Mouse (Mus musculus): ENCODE data around the gene B4galnt2.
"Not testable (repeated sequence)": the region's sequence is repeated elsewhere in the genome, so short reads cannot be mapped to it uniquely, and the experiment has no call there.

B4galnt2 gene

DNA sequence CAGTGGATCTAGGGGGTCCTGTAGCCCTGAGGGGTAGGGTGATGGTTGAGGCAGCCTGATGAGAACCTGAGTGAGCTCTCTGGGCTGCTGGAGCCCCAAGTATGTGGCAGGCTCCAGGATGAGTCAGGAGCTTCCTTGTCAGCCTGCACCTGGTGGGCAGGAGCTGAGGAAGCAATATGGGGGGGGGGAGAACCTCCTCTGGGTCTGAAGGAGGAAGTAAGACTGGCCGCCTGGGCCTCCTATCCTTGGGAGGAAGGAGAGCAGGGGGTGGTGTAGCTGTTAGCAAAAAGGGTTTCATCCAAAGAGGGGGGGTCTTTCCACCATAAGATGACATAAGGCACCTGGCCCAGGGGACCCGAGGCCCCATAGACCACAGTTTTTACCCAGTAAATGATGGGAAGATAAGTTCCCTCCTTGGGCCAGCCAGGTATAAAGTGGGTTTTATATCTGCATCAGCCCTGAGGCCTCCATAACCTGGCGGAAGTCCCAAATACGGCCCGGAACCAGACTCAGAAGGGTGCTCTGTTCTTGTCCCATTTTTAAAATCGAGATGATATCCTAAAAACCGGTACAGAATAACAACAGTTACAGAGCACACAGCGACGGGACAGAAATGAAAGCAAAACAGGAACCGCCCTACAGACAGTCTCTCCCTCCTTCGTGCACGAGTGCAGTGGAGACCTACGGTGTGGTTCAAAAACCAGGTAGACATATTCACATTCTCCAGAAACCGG is 18.1 kb downstream of the B4galnt2 start:
- DNase-seq (ENCODE audit: low read depth, low spot score), result no peak

DNA sequence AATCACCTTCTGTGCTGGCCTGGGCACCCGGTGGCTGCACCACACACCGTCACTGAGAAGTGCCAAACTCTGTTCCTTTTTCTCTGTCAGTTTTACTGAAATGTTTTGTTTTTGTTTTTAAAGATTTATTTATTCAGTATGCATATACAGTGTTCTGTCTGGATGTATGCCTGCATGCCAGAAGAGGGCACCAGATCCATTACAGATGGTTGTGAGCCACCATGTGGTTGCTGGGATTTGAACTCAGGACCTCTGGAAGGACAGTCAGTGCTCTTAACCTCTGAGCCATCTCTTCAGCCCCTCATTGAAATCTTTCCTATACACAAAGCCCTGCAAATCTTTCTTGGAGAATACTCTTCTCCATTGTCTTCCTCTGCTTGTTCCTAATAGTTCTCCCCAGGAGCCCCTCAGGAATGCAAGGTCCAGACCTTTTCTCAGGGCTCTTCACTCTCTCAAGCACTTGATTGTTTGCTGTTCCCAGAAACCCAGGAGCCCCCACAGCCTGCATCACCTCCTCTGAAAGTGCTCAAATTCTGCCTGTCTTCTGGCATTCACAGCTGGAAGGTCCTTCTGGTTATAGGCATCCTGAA is 24.1 kb downstream of the B4galnt2 start:
- peak; percentile 85 for DNase-seq (ENCODE audit: low read depth, low spot score)

DNA sequence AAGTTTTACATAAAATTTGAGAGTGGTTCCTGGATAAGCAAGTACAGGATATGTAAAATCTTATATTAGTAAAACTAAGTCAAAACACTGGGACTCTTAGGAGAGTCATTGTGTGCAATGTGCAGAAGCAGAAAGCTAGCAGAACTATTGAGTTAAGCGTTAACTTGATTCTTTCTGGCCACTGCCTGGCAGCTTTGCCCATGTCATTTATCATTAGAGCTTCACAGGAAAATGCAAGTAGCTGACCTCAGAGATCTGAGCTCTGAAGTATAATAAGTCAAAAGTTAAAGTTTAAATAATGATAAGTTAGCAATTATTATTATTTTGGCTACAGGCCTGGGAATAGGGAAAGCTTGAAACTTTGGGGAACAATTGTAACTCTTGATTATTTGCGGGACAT is 34.8 kb downstream of the B4galnt2 start:
- DNase-seq (ENCODE audit: low read depth, low spot score), result not testable (repeated sequence)

DNA sequence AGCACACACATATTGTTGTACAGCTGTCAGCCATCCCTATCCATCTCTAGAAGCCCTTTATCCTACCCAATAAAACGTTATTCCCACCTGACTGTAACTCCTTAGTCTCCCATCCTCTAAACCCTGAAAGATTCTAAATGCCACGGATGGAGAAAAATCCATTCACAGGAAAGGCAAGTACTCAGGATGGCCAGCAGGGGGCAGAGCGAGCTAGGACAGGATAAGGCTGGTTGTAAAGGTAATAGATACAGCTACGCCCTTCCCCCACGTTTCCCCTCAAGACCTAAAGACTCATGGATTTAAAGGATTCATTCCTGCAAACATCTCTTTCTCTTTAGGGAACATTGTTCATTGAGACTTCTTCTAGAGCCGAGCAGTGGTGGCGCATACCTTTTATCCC is 38.4 kb downstream of the B4galnt2 start:
- peak; percentile 91 for DNase-seq (ENCODE audit: low read depth, low spot score)

DNA sequence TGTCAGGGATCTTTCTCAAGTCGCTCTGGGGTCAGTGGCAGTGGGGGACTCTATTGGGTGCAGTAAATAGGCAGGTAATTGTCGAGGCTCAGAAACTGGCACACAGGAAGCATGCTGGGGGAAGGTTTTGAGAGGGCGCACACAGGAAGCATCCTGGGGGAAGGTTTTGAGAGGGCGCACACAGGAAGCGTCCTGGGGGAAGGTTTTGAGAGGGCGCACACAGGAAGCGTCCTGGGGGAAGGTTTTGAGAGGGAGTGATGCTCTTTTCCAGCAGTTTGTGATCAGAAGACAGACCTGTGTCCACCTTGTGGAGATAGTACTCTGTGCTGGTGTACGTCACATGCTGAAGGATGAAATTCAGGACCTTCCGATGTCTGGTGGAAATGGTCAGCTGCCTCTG is 38.9 kb downstream of the B4galnt2 start:
- peak; percentile 85 for DNase-seq (ENCODE audit: low read depth, low spot score)

DNA sequence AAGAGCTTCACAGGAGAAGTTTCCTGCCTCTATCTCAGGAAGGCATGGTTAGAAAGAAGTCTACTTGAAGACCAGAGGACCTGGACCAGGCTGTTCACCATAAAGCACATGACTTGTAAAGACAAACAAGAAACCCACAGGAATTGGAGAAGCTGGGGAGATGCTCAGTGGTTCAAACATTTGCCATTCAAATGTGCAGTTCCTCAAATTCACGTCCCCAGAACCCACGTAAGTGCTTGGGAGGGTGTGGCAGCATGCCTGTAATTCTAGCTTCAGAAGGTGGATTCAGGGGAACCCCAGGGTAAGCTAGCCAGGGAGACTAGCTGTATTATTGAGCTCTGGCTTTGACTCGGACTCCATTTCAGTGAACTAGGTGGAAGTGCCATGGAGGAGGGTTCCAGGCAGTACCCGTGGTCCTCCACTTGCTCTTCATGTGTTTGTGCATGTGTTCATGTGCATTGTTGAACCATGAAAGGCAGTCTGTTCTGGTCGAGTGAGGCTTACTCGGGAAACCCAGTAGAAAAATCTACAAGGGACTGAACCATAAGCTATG is 44.7 kb downstream of the B4galnt2 start:
- no peak for DNase-seq (ENCODE audit: low read depth, low spot score)

DNA sequence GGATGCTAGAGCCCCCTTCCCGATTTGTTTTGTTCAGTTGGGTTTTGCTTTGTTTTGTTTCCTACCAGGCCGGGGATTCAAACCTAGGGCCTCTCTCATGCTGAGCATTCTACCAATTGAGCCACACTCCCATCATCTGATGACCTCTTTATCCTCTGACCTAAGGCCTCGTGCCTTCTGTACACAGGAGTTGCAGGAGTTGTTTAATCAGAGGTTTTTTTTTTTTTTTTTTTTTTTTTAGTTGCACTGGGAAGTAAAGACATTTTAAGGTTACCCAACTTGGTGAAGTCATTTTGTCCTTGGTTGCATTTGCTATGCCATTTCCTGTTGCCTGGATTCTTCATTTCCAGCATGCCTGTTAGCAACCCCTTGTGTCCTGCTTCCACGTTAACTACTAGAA is 45.2 kb downstream of the B4galnt2 start:
- no peak for DNase-seq (ENCODE audit: low read depth, low spot score)

DNA sequence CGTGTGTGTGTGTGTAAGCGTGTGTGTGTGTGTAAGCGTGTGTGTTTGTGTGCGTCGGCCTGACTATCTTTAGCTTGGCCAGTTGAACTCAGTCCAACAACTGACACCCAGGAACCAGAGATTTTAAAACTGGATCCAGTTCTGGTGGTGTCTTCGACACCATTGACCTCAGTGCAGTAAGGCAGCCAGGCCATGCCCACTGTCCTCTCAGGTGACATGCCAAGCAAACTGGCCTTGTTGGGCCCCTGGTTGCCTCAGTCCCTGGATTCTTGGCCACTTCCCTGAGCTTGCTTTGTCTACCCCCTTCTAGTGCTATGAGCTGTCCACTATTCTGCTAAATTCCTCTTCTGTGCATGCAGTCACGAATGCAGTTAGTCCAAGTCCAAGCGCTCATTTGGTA is 53.3 kb downstream of the B4galnt2 start:
- no peak for DNase-seq (ENCODE audit: low read depth, low spot score)

DNA sequence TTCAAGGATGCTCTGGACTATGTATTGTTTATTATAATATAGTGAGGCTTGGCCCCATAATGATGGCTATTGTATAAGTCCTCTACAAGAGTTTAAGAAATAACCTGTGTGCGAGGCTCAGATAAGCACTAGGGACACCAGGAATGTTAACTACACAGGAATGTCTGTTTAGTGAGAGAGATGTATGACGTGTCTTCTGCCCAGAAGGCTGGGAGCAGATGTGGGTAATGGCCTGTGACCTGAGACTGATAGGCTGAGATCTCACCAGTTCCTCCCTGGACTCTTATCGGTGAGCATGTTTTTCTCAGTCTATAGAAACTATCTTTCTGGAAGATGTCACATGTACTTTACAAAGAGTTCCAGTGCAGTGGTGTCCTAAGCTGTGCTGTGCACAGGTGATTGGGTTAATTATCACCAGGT is 54.6 kb downstream of the B4galnt2 start:
- peak; percentile 46 for DNase-seq (ENCODE audit: low read depth, low spot score)

DNA sequence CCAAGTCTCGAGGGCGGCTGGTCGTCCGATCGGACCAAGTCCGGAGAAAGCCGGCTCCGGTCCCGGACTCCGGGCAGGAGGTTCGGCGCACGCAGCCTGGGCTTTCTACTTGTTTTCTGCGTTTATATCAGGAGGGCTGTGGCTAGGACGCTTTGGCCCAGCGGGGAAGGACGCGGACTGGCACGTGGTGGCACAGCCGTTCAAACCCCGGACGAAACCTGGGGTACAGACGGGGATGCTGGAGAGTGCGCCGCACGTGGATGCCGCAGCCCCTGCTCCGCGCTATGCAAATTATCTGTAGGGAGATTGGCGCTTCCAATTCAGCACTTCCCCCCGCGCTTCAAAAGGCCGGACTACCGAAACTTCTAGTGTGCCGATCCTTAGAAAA is 55.2 kb downstream of the B4galnt2 start:
- DNase-seq (ENCODE audit: low read depth, low spot score), result peak; percentile 85

DNA sequence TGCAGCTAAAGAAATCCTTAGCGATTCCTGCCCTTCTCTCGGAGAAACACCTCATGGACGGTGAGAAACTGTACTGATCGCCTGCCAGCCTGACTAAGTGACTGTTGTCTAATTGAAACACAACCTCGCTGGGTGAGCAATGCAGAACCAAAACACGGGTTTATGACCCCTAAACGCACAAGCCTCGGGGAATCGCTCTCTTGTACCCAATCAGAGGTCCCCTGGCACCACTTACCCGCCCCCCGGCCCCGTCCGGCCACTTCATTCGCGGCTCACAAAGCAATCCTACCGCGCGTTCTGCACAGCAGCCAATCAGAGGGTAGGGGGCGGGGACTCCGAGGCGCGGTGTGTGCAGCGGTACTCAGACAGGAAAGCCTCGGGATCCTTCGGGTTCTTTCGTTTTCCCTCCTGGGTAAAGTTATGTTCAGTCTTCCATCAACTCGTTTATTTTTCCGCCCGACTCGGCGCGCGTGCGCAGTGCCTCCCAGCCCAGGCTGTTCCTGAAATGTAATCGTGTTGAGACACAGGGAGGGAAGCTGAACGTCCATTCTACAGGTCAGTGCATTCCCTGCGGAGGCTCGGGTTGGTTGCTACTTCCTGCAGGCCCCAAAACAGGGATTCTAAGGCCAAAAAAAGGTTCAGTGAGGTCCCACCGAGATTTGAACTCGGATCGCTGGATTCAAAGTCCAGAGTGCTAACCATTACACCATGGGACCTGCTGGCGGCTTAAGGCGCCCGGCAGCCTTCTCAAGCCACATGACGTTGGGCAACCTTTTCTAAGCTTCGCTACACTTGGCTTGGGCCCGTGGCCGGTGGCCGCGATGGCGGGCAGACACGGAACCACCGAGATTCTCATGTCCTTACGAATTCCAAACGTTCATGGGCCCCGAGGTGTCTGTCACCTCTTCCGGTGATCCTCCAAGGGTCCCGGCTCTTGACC is 55.9 kb downstream of the B4galnt2 start:
- peak; percentile 99 for DNase-seq (ENCODE audit: low read depth, low spot score)

DNA sequence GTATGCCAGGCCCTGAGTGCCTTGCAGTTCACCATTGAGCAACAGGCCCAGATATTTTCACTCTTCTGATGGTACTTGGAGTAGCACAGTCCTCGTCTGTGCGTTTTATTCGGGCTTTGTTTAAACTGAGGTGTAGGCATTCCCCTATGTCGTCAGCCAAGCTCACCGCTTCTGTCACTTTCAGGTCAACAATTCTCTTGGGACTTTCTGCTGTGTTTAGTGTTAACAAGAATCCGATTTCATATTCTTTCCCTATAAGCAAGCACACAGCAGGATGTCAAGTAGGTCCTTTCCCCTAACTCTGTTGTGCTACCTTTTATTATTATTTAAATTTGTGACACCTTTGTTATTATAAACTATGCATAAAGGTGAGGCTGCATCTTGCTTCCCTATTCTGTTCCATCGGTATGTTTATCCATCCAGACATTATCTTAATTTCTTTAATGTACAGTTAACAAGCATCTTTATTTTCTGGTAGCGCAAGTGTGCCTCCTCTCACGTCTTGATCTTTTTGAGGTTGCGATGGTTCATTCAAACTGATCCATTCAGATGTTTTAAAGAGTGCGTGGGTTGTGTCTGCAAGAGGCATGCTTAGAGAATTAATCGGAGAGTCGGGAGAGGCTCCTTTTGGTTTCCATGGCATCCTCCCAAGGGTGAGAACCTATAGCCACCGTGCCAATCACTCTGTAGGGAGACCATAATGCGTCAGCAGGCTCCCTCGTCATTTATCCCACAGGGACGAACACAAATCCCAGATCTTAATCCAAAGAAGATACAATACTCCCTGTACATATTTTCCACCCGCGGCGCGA is 56.8 kb downstream of the B4galnt2 start:
- DNase-seq (ENCODE audit: low read depth, low spot score), result peak; percentile 76

DNA sequence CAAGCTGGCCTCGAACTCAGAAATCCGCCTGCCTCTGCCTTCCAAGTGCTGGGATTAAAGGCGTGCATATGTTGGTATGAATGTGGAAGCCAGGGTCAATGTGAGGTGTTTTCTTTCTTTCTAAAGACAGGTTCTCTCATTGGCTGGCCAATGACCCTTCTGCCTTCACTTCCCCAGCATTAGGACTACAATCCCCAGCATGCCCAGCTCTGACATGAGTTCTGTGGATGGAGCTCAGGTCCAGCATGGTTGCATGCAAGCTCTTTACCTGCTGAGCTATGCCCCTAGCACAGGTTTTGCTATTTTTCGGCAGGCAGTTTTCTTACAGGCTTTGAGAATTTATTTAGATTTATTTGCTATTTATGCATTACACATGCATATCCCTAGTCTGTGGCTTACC is 57.4 kb downstream of the B4galnt2 start:
- peak; percentile 69 for DNase-seq (ENCODE audit: low read depth, low spot score)

DNA sequence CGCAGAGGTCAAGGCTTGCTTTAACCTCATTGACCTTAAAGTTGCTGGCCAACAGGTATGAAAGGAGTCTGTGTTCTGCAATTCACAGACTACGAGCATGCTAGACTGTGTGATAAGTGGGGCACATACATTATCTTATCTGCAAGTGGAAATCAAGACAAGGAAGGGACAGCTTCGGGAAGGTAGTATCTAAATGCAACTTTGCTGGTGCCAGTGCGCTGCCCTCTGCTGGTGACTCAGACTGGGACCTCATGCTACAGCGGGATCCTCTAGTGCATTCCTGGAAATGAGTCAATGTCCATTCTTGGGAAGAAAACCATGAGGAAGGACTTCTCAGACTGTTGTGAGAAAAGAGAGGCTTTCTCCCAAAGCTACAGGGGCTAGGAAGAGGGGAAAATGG is 61.0 kb downstream of the B4galnt2 start:
- DNase-seq (ENCODE audit: low read depth, low spot score), result peak; percentile 58

DNA sequence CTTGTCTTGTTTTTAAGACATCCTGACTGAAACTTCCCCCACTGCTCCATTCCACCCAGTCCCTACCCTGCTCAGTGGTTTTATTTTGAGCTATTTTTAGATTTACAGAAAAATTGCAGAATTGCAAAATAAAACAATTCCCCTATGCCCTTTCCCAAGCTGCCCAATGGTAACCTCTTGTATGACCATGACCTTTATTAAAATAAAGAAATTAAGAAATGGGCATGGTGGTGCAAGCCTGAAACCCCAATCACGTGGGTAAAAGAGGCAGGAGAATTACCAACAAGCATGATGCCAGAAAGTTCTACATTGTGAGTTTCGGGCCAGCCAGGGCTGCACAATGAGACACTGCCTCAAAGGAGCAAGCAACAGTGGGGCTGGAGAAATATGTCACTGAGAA is 63.8 kb downstream of the B4galnt2 start:
- no peak for DNase-seq (ENCODE audit: low read depth, low spot score)

DNA sequence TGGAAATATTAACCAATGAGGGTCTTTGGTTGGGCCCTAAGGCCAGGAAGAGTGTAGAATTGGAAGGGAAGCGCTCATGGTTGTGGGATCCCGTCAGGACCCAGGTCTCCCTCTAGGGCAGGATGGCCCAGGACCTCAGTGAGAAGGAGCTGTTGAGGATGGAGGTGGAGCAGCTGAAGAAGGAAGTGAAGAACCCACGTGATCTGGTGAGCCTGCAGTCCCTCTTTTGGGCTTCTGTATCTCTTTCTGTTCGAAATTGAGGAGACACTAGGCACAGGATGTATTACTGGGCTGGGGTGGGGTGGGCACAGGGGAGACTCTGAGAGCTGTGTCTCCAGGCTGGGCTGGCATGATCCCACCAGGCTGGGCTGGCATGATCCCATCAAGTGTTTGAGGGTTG is 69.8 kb downstream of the B4galnt2 start:
- no peak for DNase-seq (ENCODE audit: low read depth, low spot score)

DNA sequence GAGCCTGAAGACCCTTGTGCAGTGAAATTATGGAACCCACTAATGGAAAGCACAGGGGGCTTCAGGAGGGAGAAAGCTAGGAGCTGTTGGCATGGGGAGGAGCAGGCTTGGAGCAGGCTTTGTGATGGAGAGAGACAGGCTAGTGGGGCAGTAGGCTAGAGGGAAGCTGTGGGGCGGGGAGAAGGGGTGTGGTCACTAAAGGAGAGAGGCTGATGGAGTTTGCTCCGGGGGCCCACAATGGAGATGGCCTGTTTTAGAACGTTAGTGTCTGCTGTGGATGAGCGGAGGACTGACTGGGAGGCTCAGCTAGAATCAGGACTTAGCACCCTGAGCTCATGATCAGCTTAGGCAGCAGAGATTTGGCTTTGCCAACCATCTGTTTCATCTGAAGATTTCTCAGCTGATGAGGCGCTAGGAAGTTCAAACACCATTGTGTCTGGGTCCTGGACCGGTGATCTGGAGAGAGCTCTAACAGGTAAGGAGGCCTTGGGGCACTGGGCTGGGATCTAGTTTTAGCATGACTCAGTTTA is 71.2 kb downstream of the B4galnt2 start:
- DNase-seq (ENCODE audit: low read depth, low spot score), result no peak

DNA sequence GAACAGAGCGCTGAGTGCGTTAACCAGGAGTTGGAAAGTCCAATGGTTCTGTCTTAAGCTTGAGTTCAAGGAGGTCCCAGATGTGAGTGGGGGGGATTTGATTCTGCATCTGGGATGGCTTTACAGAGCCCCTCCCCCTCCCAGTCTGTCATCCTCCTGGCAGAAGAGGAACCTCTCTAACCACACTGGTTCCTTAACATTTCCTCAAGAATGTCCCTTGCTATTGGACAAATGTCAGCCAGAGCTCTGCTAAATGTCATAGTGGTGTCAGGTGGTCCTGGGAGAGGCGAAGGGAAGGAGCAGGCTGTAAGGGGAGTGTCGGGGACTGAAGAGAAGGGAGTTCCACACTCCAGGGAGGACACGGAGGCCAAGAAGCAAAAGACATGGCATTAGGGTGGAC is 71.7 kb downstream of the B4galnt2 start:
- DNase-seq (ENCODE audit: low read depth, low spot score), result no peak

DNA sequence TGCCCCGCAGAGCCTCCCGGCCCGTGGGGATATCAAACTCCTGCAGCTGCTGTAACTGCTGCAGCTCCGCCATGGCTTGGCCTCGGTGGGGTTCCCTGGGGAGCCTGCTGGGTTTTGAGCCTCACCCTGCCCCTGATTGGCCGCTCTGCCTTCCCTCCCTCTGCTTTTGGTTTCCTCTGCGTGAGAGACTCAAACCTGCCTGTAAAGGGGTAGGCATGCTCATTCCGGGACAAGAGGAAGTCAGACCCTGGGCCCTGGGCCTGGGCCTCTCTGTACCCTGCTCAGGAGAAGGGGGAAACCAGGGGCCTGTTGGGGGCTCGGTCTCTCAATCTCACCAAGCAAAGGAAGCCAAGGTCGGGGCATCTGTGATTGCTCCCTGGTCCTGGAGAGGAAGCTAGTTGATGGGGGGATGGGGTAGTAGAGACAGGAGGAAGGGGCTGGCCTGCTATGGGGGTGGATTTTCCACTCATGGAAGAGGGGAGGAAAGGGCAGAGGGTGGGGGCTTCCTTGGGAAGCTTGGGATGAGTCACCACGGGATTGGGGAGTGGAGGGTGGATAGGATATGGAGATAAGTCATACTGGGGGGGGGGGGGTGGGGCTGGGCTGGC is 72.5 kb downstream of the B4galnt2 start, which contains the start of gene Abi3:
TSS of gene Abi3 (minus strand) at position 403 of the 608 bp plus-strand sequence.
- DNase-seq (ENCODE audit: low read depth, low spot score), result peak; percentile 77

DNA sequence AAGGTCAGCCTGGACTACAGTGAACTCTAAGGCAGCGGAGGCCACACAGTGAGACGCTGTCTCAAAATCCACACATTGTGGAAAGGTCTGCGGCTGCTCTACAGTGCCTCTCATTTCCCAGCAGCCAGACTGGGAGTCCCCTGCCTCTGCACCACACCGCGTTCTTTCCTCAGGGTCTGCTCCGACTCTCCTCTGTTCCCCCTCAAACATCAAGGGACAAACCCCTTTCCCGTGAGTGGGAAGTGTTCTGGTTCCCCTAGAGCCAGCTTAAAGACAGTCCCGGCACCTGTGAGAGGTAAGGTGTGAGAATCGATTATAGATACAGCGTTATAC is 73.2 kb downstream of the B4galnt2 start:
- no peak for DNase-seq (ENCODE audit: low read depth, low spot score)
